Mouse (Mus musculus): ENCODE data around the gene Hpse2.
"Not testable (repeated sequence)": the region's sequence is repeated elsewhere in the genome, so short reads cannot be mapped to it uniquely, and the experiment has no call there.

Hpse2 gene

GRCm38 (mm10) chr19:43388017-43388904 is at the start of gene Hpse2:
Gene Hpse2 (minus strand): TSS chr19:43388355.
- no peak for DNase-seq

DNA sequence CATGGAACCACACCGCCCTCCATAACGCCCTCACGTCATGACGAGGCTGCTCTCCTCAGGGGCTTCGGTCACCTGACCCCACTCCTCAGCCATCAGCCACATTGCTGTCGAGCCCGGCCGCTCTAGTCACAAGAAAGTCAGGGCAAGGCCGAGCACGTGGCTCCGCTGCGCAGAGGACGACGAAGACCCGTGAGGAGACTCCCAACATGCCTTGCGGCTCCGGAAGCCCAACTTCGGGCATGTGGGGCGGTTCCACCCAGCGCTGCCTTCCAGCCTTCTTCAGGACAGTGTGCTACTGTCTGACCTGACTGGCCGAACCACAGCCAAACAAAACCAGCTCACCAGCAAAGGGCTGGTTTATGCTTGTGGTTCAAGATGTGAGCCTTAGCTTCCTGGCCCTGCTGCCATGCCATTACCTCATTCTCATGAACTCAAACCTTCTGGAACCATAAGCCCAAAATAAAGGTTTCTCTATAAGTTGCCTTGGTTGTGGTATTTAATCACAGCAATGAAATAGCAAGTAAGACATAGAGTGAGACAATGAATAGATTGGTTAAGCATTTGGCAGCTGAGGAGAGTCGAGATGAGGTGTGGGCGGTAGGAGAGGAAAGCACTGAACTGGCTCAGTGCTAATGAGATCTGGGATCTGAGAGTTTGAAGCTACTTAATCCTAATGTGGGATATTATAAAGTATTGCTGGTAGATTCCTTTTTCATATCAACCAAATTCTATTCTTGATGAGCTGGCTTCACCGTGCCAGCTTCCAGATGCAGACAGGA is 39.5 kb upstream of the Hpse2 start:
- DNase-seq = no peak

GRCm38 (mm10) chr19:43424082-43424481 is 35.9 kb upstream of the Hpse2 start:
- DNase-seq = no peak

- DNase-seq = no peak
Measured at GRCm38 (mm10) chr19:43420506-43420905, 32.4 kb upstream of the Hpse2 start.

- DNase-seq = no peak
Measured at GRCm38 (mm10) chr19:43415565-43415964, 27.4 kb upstream of the Hpse2 start.

- DNase-seq = no peak
Measured at GRCm38 (mm10) chr19:43407181-43407580, 19.0 kb upstream of the Hpse2 start.

DNA sequence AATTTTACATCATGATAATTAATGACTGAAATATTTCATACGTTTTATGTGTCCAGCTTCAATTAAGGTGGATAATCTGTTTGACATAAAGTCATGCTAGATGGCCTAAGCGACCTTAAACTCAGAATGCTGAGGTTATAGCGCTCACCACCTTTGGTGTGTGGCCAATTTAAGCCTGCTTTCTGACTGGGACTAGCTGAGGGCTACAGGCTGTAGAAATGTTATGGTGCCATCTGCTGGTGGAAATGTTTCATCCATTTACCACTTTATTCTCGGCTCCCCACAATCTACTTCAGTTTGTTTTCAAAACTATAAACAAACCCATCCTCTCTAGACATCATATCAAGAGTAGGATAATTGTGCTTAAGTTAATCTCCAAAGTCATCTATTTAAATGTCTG is 8.2 kb upstream of the Hpse2 start:
- peak; percentile 60 for DNase-seq

GRCm38 (mm10) chr19:43387071-43387770 is 934 bp downstream of the Hpse2 start:
- DNase-seq = no peak

GRCm38 (mm10) chr19:43386041-43386952 is 1.9 kb downstream of the Hpse2 start:
- DNase-seq = no peak

DNA sequence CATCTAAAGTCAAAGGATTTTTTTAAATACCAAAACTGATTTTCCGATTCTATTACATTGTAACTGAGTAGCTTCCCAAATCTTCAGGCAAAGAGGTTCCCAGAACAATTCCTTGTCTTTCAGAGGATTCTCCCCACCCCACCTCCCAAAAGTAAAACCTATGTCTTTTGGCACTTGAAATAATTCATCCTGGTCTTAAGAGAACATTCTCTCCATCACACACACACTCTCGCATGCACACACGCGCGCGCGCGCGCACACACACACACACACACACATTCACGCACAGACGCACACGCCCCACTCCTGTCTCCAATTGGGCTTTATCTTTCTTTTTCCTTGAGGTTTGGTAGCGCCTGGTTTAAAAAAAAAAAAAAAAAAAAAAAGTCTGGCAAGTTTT is 2.7 kb downstream of the Hpse2 start:
- no peak for DNase-seq

- no peak for DNase-seq
Measured at GRCm38 (mm10) chr19:43384978-43385431, 3.1 kb downstream of the Hpse2 start.

GRCm38 (mm10) chr19:43384346-43384977 is 3.7 kb downstream of the Hpse2 start:
- no peak for DNase-seq

DNA sequence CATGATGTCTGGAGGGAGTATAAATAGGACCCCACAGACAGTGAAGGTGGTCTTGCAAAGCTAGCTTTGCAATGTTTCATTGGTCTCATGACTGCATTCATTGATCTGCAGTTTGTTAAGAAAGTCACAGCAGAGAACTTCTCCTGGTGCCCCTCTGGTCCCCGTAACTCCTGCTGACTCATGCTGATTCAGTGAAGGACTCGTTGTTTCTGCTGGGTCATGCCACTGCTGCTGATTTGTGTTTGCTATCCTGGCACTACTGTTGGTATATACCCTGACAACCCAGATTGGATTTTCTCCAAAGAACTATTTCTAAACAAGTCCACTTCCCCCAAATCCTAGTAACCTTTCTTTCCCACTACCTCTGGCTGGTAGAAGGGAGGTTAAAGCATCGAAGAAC is 29.3 kb downstream of the Hpse2 start:
- DNase-seq = no peak

DNA sequence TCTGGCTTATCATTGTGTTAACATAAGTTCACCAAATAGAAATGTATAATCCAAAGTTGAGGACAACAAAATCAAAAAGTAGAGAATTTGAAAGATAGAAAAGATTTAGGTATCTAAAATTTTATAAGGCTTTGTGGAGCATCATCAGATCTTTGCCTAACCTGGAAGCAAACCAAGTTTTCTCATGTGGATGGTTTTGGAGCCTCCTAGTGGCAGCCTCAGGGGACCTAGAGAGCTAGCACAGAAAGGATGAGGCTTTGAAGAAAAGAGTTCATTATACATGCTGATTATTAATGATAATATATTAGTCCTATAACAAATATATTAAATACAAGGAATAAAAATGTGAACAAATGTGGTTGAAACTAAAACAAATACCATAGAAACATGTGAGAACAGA is 77.0 kb downstream of the Hpse2 start:
- DNase-seq = peak; percentile 69

GRCm38 (mm10) chr19:43306756-43307155 is 81.4 kb downstream of the Hpse2 start:
- DNase-seq = no peak

DNA sequence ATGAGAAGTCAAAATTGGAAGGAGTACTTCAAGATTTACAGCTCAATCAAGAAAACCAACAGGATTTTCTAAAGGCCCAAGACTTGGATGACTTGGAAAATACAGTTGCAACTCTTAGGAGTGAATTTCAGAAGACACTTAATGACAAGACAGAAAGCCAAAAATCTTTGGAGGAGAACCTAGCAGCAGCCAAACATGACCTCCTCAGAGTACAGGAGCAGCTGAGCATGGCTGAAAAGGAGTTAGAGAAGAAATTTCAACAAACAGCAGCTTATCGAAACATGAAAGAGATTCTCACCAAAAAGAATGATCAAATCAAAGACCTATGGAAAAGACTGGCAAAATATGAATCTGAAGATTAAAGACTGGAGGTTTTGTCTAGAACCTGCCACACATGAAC is 106.8 kb downstream of the Hpse2 start:
- not testable (repeated sequence) for DNase-seq

- DNase-seq = no peak
Measured at GRCm38 (mm10) chr19:43243993-43244392, 144.2 kb downstream of the Hpse2 start.

- no peak for DNase-seq
Measured at GRCm38 (mm10) chr19:43231711-43232110, 156.4 kb downstream of the Hpse2 start.

- DNase-seq = peak; percentile 21
Measured at GRCm38 (mm10) chr19:43193562-43193961, 194.6 kb downstream of the Hpse2 start.

DNA sequence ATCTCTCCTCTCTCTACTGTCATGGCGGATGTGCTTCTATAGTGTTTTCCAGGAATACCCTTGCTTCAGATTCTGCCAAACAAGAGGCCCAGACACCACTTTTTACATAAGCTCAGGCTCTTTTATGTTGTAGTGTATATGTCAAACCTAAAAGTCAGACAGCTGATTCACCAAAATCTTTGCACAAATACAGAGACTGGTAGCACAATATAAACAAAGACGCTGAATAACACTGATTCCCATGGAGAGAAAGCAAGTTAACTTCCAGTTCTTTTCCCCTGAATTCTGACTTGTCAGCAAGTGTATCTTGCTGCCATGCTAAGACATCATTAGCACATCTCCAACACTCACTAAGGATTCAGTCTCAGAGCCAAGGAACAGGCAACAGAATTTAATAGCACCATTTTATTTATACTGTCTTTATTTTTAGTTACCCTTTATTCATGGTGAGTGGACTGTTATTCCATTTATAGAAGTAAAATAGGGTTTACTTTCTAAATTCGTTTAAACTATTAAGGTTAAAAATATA is 212.7 kb downstream of the Hpse2 start:
- DNase-seq = no peak

DNA sequence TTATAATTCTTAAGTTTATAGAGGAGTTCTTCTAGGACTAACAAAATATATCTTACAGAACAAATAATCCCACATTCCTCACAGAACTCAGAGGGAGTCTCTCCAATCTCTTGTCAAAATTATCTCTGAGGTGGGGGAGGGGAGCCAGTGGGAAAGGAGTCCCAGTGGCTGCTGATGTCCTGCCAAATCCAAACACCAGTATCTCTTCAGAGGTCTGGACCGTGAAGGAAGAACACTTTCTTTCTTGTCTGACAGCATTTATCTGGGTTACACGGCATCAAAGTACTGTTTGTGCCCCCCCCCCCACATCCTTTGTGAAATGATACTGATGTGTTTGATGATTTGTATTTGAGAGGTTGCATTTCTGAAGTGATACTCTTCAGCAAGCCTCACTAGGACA is 213.3 kb downstream of the Hpse2 start:
- peak; percentile 17 for DNase-seq
